Mouse (Mus musculus) olfactory bulb, adult 2 months (tissue): ENCODE data around the gene Ankrd13c.

ENCODE experiments used
- CTCF ChIP-seq: fragments of 200-500 bp; IDR thresholded peaks from 2 replicates; pipeline ENCODE4 v1.5.1; 2012; ENCODE audit warnings: low read depth, mild to moderate bottlenecking, low read length, moderate library complexity; ENCODE audit not compliant: insufficient read depth
- POLR2A ChIP-seq: fragments of 200-500 bp; IDR thresholded peaks from 2 replicates; pipeline ENCODE4 v1.6.1; 2012; ENCODE audit warnings: mild to moderate bottlenecking, low read depth, low read length, moderate library complexity; ENCODE audit not compliant: insufficient read depth

DNA sequence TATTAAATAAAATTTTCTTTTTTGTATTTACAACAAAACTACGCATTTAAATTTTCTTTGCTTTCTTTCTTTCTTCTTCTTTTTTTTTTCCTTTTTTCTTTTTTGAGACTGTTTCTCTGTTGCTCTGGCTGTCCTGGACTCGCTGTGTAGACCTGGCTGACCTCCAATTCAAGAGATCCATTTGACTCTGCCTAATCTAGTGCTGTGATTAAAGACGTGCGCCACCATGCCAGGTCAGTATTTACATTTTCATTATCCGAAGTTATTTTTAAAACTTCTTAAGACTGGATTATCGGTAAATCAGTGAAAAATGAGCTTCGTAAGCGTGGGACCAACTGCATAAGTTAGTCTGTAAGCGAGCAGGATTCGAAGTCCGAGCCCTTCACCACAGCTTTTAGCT is 88.8 kb downstream of the Ankrd13c start:
- TF ChIP-seq CTCF (no peak), POLR2A (no peak)
